Mouse (Mus musculus) kidney, adult 8-10 months (tissue): ENCODE results near the gene Atp5g3.
"Not testable (repeated sequence)": the region's sequence is repeated elsewhere in the genome, so short reads cannot be mapped to it uniquely, and the experiment has no call there.

ENCODE experiments used
- DNase-seq, 2 experiments: peaks; one replicate each; pipeline ENCODE4 v3.0.0; 2022

Gene Atp5g3

DNA sequence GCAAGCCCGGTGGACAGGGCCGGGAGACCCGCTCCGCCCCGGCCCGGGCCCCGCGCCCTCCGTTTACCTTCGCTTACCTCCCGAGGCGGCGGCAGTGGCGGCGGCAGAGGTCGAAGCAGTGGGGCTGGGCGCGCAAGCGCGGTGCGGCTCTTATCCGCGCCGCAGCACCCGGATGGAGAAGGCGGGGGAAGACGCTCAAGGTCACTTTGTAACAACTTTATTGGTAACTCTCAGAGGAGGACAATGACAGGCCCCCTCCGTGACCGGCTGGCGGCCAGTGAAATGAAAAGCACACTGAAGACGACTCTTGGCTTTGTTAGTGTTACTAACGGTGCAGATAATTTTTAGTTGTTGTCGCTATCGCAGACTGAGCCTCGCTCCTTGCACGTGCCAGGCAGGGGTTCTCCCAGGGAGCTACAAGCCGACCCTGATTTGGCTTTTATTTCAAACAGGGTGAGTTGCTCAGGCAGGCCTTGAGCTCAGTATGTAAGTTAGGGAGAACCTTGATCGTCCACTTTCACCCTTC is at the start of gene Atp5g3:
TSS of gene Atp5g3 (minus strand) at position 152 of the 526 bp plus-strand sequence.
- DNase-seq: peak; percentile 93 to 94

- peak in 1 of 2 experiments; percentile 15 for DNase-seq
These were observed 47.2 kb upstream of the Atp5g3 start for GRCm38 (mm10) chr2:73958342-73958741.

DNA sequence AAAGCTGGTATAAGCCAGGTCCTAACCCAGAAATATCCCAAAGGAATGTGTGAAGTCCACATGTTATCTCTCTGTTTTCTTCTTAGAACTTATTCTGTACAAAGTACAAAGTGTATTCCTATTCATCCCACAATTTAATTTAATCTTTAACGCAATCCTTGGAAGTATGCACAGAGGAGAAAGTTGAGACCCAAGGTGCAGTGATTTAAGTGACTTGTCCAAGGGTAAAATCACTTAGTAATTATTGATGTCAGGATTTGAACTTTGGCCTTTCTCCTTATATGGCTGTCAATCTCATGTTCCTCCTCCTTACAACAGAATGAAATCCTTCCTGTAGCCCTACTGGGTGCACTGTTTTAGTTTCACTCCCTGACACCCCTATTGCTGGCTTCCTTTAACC is 42.5 kb upstream of the Atp5g3 start:
- DNase-seq: peak in 1 of 2 experiments; percentile 27

GRCm38 (mm10) chr2:73952597-73953219 is 41.6 kb upstream of the Atp5g3 start:
- DNase-seq: no peak

- no peak for DNase-seq
These were observed 36.2 kb upstream of the Atp5g3 start for GRCm38 (mm10) chr2:73947360-73947759.

DNA sequence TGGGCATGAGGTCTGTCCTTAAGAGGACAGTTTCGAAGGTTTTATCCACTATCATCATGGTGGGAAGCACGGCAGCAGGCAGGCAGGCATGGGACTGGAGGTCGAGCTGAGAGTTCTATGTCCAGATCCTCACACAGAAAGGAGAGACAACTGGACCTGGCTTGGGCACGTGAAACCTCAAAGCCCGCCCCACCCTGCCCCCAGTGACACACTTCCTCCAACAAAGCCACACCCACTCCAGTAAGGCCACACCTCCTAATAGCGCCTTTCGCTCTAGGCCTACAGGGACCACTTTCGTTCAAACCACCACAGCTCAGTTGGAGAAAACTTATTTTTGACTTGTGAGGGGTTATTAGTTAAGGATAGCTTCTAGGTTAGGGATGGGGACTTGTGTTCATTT is 32.6 kb upstream of the Atp5g3 start:
- no peak for DNase-seq

- no peak for DNase-seq
These were observed 31.7 kb upstream of the Atp5g3 start for GRCm38 (mm10) chr2:73942844-73943243.

DNA sequence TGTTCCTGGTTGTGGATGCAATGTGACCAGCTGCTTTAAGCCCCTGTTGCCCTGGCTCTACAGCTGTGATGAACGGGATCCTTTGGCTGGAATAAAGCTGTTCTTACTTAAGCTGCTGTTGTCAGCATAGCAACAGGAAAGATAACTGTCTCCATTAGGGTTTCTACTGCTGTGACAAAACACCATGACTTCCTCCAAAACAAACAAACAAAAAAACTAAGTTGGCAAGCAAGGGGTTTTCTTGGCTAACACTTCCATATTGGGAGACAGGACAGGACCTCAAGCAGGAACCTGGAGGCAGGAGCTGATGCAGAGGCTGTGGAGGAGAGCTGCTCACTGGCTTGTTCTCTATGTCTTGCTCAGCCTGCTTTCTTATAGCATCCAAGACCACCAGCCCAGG is 30.2 kb upstream of the Atp5g3 start:
- DNase-seq: no peak

- no peak for DNase-seq
These were observed 29.3 kb upstream of the Atp5g3 start for GRCm38 (mm10) chr2:73940471-73940870.

- DNase-seq: peak; percentile 63 to 70
These were observed 27.8 kb upstream of the Atp5g3 start for GRCm38 (mm10) chr2:73938896-73939295.

DNA sequence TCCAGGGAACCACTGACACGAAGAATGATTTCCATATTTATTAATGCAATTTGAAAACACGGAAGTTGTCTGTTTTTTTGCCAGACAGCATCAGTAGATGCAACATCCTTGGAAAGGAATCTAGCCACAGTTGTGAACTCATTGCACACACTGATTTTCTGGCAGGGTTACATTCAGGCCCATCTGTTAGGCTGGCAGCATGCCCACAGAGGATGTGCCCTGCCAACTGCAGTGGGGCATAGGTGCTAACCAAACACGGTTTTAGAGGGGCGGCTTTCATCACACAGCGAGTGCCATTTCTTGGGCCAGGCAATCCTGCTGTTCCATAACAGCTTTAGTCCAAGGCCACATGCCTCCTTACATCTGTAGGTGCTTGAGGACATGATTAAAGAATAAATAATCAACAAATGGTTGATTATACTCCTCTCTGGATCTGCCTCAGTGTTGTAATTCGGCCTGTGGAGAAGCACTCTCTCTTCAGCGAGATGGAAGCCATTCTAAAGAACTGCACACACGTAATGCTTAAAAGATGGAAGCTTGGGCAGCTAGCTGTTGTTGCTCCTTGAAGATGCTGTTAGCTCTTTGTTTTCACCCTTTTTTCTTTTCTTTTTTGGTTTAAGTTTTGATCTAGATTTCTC is 21.7 kb upstream of the Atp5g3 start:
- DNase-seq: no peak

GRCm38 (mm10) chr2:73927711-73928110 is 16.6 kb upstream of the Atp5g3 start:
- no peak for DNase-seq

DNA sequence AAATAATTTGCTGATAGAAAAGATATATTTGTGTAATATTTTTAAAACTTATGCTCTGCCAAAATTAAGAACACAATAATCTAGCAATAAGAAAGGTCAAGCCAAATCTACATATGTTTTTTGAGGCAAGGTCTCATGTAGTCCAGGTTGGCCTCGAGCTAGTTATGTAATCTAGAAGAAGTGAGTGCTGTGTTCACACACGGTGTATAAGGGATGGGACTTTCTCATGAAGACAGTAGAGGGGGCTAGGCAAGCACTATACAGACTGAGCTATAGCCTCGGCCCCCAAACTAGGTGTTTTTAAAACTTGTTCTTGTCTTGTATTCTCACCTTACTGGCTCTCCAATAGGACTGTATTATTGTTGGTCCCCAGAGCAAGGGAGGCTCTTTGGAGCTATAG is 14.4 kb upstream of the Atp5g3 start:
- no peak for DNase-seq

GRCm38 (mm10) chr2:73925089-73925488 is 14.0 kb upstream of the Atp5g3 start:
- peak; percentile 61 to 85 for DNase-seq

DNA sequence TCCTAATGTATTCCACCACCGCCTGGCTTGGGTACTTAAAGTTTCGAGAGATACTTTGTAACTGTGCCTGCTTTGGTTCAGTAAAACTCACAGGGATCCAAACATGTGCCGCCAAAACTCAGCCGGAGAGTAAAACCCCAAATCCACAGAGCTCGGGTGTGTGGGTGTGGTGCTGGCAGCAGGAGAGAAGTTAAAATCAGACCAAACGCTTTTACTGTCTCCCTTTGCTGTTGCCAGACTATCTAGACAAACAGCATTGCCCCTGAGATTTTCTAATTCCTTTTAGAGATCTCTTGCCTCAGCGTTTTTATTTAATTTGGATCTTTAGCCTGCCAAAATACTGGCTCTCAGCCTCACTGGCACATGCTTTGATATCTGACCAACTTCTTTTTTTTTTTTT is 8.5 kb upstream of the Atp5g3 start:
- no peak for DNase-seq

DNA sequence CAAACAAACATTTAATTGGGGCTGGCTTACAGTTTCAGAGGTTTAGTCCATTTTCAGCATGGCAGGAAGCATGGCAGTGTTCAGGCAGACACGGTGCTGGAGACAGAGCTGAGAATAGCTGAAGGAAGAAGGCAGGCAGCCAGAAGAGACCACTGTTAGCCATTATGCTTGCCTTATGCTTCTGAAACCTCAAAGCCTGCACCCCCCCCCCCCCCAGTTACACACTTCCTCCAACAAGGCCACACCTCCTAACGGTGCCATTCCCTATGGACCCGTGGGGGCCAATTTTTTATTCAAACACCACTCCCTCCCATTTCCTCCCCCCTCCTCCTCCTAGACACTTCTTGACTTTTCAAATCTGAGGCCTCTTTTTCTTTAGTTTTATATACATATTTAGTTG is 1.1 kb upstream of the Atp5g3 start:
- no peak for DNase-seq

DNA sequence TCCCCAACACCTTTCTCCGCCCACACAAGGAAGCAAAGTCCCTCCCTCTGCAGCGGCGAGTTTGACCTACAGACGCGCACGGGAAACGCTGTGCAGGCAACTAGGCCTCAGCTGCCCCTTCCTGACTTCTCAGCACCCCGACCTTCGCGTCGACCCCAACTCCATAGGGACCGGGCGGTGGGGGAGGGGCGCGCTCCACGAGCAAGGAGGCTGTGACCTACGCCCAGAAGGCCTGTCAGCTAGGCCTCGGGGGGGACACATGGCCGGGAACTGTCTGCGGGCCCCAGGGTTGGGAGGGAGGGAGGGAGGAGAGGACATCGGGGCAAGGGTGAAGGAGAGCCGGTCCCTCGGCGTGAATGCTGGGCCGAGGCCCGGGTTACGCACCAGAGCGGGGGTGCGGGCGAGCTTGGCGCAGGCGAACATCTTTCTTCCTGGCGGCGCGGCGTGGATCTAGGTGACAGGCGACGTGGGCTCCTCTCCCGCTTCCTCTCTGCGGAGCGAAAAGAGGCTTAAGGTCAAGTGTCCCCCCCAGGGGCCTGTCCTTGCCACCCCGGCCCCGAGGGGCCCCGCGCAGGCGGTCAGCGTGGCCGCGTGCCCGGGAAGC is 453 bp downstream of the Atp5g3 start:
- DNase-seq: peak; percentile 48 to 59

GRCm38 (mm10) chr2:73909116-73909515 is 2.0 kb downstream of the Atp5g3 start:
- no peak for DNase-seq

DNA sequence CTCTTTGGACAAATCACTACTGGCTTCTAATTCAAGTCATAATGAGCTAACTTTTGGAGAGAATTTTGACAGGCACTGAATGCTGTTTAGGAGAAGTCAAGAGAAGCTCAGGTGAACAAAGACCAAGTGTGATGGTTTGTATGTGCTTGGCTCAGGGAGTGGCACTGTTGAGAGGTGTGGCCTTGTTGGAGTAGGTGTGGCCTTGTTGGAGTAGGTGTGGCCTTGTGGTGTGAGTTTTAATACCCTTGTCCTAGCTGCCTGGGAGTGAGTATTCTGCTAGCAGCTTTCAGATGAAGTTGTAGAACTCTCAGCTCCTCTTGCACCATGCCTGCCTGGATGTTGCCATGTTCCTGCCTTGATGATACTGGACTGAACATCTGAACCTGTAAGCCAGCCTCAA is 6.4 kb downstream of the Atp5g3 start:
- not testable (repeated sequence) for DNase-seq

DNA sequence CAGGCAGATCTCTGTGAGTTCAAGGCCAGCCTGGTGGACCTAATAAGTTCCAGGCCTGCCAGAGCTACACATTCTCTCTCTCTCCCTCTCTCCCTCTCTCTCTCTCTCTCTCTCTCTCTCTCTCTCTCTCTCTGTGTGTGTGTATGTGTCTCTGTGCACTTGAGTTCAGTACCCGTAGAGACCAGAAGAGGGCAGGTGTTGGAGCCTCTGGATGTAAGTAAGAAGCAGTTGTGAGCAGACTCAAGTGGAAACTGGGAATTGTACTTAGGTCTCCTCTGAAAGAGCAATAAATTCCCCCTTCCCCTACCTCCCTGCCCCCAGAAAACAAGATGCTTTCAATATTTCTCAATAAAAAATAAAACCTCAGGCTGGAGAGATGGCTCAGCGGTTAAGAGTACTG is 7.6 kb downstream of the Atp5g3 start:
- no peak for DNase-seq

DNA sequence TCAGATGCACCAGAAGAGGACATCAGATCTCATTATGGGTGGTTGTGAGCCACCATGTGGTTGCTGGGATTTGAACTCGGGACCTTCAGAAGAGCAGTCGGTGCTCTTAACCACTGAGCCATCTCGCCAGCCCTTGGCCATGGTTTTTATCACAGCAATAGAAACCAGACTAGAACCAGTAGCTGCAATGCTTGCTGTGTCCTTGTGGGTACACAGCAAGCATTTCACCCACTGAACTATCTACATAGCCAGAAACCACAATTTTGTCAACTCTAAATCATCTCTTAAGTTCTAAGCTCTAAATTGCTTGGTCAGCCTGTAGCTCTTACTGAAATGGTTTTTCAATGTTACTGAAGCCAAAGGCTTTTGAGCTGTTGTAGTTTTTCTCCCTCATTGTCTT is 8.8 kb downstream of the Atp5g3 start:
- DNase-seq: not testable (repeated sequence)

DNA sequence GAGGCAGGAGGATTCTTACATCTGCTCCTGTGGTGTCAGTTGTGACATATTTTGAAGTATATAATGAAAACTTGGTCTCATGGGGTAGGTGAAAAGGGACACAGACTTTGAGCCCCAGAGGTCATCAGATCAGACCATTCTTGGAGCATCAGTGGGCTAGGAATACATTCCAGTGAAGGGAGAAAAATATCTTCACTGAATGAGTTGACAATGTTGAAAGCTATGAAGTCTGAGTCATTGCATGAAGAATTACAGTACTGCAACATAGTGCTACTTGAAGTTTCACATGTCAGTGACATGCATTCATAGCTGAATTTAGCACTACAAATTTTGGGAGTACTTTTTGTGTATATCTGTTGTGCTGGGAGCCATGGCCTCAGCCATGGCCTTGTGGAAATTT is 10.0 kb downstream of the Atp5g3 start:
- no peak for DNase-seq

GRCm38 (mm10) chr2:73900364-73900763 is 10.8 kb downstream of the Atp5g3 start:
- no peak for DNase-seq

DNA sequence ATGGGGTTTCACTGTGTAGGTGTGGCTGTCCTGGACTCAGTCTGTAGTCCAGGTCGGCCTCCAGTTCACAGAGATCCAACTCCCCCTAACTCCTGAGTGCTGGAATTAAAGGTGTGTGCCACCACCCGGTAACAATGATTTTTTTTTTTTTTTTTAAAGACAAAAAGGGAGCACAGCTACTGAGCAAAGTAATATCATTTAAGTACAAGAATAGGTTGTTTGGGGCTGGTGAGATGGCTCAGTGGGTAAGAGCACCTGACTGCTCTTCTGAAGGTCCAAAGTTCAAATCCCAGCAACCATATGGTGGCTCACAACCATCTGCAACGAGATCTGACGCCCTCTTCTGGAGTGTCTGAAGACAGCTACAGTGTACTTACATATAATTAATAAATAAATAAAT is 14.2 kb downstream of the Atp5g3 start:
- not testable (repeated sequence) for DNase-seq
